Mouse (Mus musculus) midbrain, embryonic 16.5 days (tissue): ENCODE measurements around the gene Gm49366. TPM values are rescaled to one million over a fixed set of nuclear protein-coding genes. Genes with fewer than 3 reads are reported as not detected.
"Not testable (repeated sequence)": the region's sequence is repeated elsewhere in the genome, so short reads cannot be mapped to it uniquely, and the experiment has no call there.

Source experiments
- ATAC-seq: fragments of 200-750 bp; cut with Nextera tagmentation; 2 replicates; pipeline ENCODE4 v1.8.0; 2017; ENCODE audit warnings: moderate TSS enrichment
- H3K27ac ChIP-seq: fragments of 300-500 bp; sonication (generic); 2 replicates; pipeline ENCODE4 v1.5.1; 2014; ENCODE audit warnings: mild to moderate bottlenecking, low read length, mixed read lengths
- H3K27me3 ChIP-seq: fragments of 300-500 bp; sonication (generic); 2 replicates; pipeline ENCODE4 v1.6.1; 2014; ENCODE audit warnings: low read depth, low read length, mixed read lengths; ENCODE audit not compliant: control insufficient read depth, insufficient read depth
- H3K36me3 ChIP-seq: fragments of 300-500 bp; sonication (generic); 2 replicates; pipeline ENCODE4 v1.6.1; 2014; ENCODE audit warnings: mild to moderate bottlenecking, low read length, moderate library complexity, mixed read lengths; ENCODE audit not compliant: control insufficient read depth, insufficient read depth
- H3K4me1 ChIP-seq: fragments of 300-500 bp; sonication (generic); 2 replicates; pipeline ENCODE4 v1.6.1; 2014; ENCODE audit warnings: mild to moderate bottlenecking, low read length, mixed read lengths; ENCODE audit not compliant: control insufficient read depth, insufficient read depth
- H3K4me2 ChIP-seq: fragments of 300-500 bp; sonication (generic); 2 replicates; pipeline ENCODE4 v1.6.1; 2014; ENCODE audit warnings: mild to moderate bottlenecking, low read length, mixed read lengths
- H3K4me3 ChIP-seq: fragments of 300-500 bp; sonication (generic); 2 replicates; pipeline ENCODE4 v1.5.1; 2014; ENCODE audit warnings: low read depth, mild to moderate bottlenecking, low read length, moderate library complexity, mixed read lengths
- H3K9ac ChIP-seq: fragments of 300-500 bp; sonication (generic); 2 replicates; pipeline ENCODE4 v1.6.1; 2014; ENCODE audit warnings: low read depth, low read length, mixed read lengths
- H3K9me3 ChIP-seq: fragments of 300-500 bp; sonication (generic); replicated peaks from 2 replicates; pipeline ENCODE4 v1.6.1; 2014; ENCODE audit warnings: mild to moderate bottlenecking, low read length, mixed read lengths; ENCODE audit not compliant: control insufficient read depth, poor library complexity, severe bottlenecking
- WGBS: fragments of 180-500 bp; shearing (Covaris S2); extraction: QIAGEN DNeasy Blood & Tissue Kit; methylation state at CpG from one replicate; pipeline ENCODE4 v1.1.7; 2014; 5-methylcytosine and 5-hydroxymethylcytosine counted together
- polyA plus RNA-seq: library from polyadenylated mRNA; unstranded; fragments of >200 nt; fragmentation: Nextera tagmentation; extraction: Ambion mirVana; gene quantifications from 2 replicates; pipeline ENCODE4 v1.2.1, GENCODE M21; 2015

Gm49366 gene
- polyA plus RNA-seq, 1 experiment from 2014 or later: not detected

DNA sequence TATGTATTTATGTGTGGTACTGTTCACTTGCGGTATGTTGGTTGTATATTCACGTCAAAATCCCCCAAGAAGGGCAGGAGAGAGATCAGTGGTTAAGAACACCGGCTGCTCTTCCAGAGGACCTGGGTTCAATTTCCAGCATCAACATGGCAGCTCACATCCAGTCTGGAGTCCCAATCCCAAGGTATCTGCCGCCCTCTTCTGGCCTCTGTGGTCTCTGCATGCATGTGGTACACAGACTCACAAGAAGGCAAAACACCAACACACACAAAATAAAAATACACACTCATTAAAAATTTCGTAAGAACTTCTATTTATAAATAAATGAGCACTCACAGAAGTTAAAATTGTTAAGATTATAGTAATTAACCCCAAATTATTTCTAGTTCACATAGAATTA lies 24.5 kb downstream of the Gm49366 start:
- Histone ChIP-seq H3K4me1 (no peaks in the 10 kb centered on the region), H3K27ac (no peak overlapping the region), H3K9ac (no peak overlapping the region), H3K27me3 (peaks cover 6% of the 10 kb centered on the region), H3K4me3 (no peak overlapping the region), H3K9me3 (no peaks in the 10 kb centered on the region), H3K36me3 (no peaks in the 10 kb centered on the region), H3K4me2 (no peak overlapping the region)
- ATAC-seq: no peak
- 74% methylated on average over 5 of the region's 5 CpGs for WGBS

DNA sequence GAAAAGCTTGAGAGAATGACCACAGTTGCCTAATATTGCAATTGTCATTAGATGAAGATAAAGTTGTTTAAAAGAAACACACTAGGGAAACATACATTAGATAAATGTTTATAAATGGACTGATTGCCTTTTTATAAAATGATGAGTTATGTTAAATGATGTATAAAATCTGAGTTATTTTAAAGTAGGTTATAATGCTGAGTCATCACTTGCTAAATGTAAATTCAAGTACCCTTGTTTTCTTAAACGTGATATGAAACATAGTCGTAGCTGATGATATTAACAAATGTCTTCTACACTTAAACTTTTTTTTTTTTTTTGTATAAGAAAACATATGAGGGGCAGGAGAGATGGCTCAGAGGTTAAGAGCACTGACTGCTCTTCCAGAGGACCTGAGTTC lies 25.1 kb downstream of the Gm49366 start:
- H3K4me2 ChIP-seq: no peak overlapping the region
- H3K4me1 ChIP-seq: no peaks in the 10 kb centered on the region
- no peaks in the 10 kb centered on the region for H3K9me3 ChIP-seq
- no peak overlapping the region for H3K27ac ChIP-seq
- no peak for ATAC-seq
- peaks cover 12% of the 10 kb centered on the region for H3K27me3 ChIP-seq
- no peak overlapping the region for H3K9ac ChIP-seq
- H3K4me3 ChIP-seq: no peak overlapping the region
- no peaks in the 10 kb centered on the region for H3K36me3 ChIP-seq
- 82% methylated on average over 2 of the region's 2 CpGs for WGBS

DNA sequence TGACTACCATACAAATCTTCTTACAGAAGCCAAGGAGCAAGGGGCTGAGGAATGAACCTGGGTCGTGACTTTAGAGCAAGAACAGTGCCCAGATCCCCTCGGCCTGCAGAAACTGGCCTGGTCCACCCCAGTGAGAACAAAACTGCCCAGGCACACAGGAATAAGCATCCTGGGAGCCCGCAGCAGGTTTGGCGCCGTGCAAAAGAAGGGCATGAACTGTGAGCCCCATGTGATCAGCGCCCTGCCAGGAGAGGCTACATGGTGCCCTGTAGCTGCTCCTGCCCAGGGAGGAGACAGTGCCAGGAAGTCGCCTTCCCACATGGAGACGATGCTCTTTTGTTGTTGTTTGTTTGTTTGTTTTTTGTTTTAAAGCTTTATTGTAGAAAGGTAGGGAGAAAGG lies 25.9 kb downstream of the Gm49366 start:
- Histone ChIP-seq H3K36me3 (no peaks in the 10 kb centered on the region), H3K9ac (no peak overlapping the region), H3K4me1 (no peaks in the 10 kb centered on the region), H3K4me2 (no peak overlapping the region), H3K27me3 (peaks cover 17% of the 10 kb centered on the region), H3K27ac (no peak overlapping the region), H3K4me3 (no peak overlapping the region), H3K9me3 (no peaks in the 10 kb centered on the region)
- no peak for ATAC-seq
- WGBS: 80% methylated on average over 8 of the region's 8 CpGs

- Histone ChIP-seq H3K27ac (no peak overlapping the region), H3K9ac (no peak overlapping the region), H3K9me3 (no peaks in the 10 kb centered on the region), H3K36me3 (no peaks in the 10 kb centered on the region), H3K4me1 (no peaks in the 10 kb centered on the region), H3K4me2 (no peak overlapping the region), H3K4me3 (no peak overlapping the region), H3K27me3 (peaks cover 19% of the 10 kb centered on the region)
- no peak for ATAC-seq
- WGBS: 85% methylated on average over 4 of the region's 4 CpGs
Observed at GRCm38 (mm10) chr12:84067752-84068151, 29.0 kb downstream of the Gm49366 start.

DNA sequence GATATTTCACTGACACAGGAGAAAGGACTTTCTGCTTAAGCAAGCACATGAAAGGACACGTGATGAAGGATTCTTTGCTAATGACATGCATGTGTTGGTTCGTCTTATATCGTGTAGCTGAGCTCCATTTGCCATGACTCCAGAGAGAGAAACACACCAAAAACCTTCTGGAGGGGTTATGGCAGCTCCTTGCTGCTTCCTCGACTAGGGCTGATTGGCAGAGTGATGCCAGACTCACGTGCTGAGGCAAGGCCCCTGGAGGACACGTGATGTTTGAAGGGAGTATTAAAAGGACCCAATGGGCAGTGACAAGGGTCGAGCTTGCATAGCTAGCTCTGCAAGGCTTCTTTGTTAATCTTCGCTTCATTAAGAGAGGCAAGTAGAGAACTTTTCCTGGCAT lies 29.6 kb downstream of the Gm49366 start:
- H3K9ac ChIP-seq: no peak overlapping the region
- no peak overlapping the region for H3K4me3 ChIP-seq
- 56% methylated on average over 8 of the region's 8 CpGs for WGBS
- H3K4me2 ChIP-seq: no peak overlapping the region
- H3K4me1 ChIP-seq: no peaks in the 10 kb centered on the region
- peaks cover 19% of the 10 kb centered on the region for H3K27me3 ChIP-seq
- H3K9me3 ChIP-seq: no peaks in the 10 kb centered on the region
- no peaks in the 10 kb centered on the region for H3K36me3 ChIP-seq
- ATAC-seq: no peak
- H3K27ac ChIP-seq: no peak overlapping the region

DNA sequence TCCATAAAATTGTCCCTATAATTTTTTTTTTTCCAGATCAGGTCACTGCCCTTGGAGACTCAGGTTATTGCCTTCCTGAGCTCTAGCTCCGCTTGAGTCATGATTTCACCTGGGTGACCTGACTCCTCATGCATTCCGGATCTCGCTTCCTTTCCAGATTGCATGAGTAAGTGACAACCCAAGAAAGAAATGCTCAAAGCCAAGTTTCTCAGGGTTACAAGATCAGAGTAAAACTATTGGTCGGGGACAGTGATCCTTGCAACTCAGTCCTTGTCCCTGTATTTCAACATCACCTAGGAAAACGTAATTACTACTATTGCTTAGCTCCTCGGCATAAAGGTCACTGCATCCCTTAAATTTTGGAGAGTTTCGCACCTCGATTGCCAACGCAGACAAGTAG lies 30.3 kb downstream of the Gm49366 start, which contains the start of gene Acot5:
Gene Acot5 (plus strand): TSS at position 340 of the 400 bp plus-strand sequence.
- Histone ChIP-seq H3K9me3 (no peaks in the 10 kb centered on the region), H3K4me3 (peak within 1 kb of the TSS; percentile 42), H3K27me3 (peaks cover 19% of the 10 kb centered on the region), H3K4me2 (peak within 1 kb of the TSS; percentile 63), H3K36me3 (no peaks in the 10 kb centered on the region), H3K4me1 (no peaks in the 10 kb centered on the region), H3K9ac (peak within 1 kb of the TSS; percentile 43; the same call in 1 of the 2 replicates), H3K27ac (no peak within 1 kb of the TSS)
- WGBS: 58% methylated on average over 9 of the region's 9 CpGs
- no peak for ATAC-seq

- not testable (repeated sequence) for ATAC-seq, H3K36me3 ChIP-seq, H3K27ac ChIP-seq, H3K9me3 ChIP-seq, H3K4me1 ChIP-seq
- Histone ChIP-seq H3K4me3 (peak overlapping the region; percentile 42), H3K9ac (peak overlapping the region; percentile 43; the same call in 1 of the 2 replicates), H3K4me2 (peak overlapping the region; percentile 63), H3K27me3 (peaks cover 19% of the 10 kb centered on the region)
- WGBS: under 1% methylated on average over 36 of the region's 52 CpGs
Observed at GRCm38 (mm10) chr12:84069582-84069981, 30.8 kb downstream of the Gm49366 start.

- Histone ChIP-seq H3K36me3 (no peaks in the 10 kb centered on the region), H3K4me2 (no peak overlapping the region), H3K4me1 (no peaks in the 10 kb centered on the region), H3K4me3 (no peak overlapping the region), H3K9me3 (no peaks in the 10 kb centered on the region), H3K27me3 (peaks cover 19% of the 10 kb centered on the region), H3K27ac (no peak overlapping the region), H3K9ac (no peak overlapping the region)
- no peak for ATAC-seq
- WGBS: 89% methylated on average over 2 of the region's 2 CpGs
Observed at GRCm38 (mm10) chr12:84071696-84072095, 33.0 kb downstream of the Gm49366 start.

DNA sequence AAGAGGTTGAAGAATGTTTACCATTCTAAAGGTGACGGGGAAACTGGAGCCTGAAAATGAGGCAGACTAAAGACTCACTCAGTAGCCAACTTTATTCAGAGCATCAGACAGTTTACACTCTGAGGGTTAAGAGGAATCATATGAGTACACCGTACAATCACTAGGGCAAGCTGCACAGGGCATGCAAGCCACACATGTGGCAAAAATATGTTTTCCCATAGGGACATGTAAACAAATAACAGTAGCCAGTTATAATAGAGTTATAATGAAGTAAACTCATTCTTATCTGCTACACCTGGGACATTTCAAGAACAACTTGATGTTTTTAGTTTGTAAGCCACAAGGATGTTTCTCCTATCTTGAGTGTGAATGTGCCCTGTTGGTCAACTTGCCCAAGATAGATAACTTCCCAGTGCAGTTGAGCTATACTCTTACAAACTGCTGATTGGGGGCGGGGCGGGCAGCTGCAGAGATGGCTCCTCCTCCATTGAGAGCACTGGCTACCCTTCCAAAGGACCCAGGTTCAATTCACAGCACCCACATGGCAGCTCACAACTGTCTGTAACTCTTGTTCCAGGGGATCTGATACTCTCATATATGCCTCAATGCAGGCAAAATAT lies 38.7 kb downstream of the Gm49366 start:
- Histone ChIP-seq H3K27me3 (no peaks in the 10 kb centered on the region), H3K9ac (no peak overlapping the region), H3K4me3 (no peak overlapping the region), H3K36me3 (no peaks in the 10 kb centered on the region), H3K27ac (no peak overlapping the region), H3K9me3 (no peaks in the 10 kb centered on the region), H3K4me2 (no peak overlapping the region), H3K4me1 (no peaks in the 10 kb centered on the region)
- 83% methylated on average over 4 of the region's 4 CpGs for WGBS
- no peak for ATAC-seq
